Mouse (Mus musculus): ENCODE results near the gene Zfp821. TPM values are rescaled to one million over a fixed set of nuclear protein-coding genes. Genes with fewer than 3 reads are reported as not detected.
"Not testable (repeated sequence)": the region's sequence is repeated elsewhere in the genome, so short reads cannot be mapped to it uniquely, and the experiment has no call there.

Zfp821 gene
- total RNA-seq, 4 experiments from 2014 or later: 4.8 to 6.3 (median 5.5) TPM

- no peak for DNase-seq (ENCODE audit: low spot score in 2 of 2)
These were observed 7.2 kb downstream of the Zfp821 start for GRCm38 (mm10) chr8:109712521-109712920.

GRCm38 (mm10) chr8:109714961-109715360 is 9.6 kb downstream of the Zfp821 start:
- DNase-seq (ENCODE audit: low spot score in 2 of 2): no peak

GRCm38 (mm10) chr8:109725106-109725505 is 19.8 kb downstream of the Zfp821 start:
- no peak for DNase-seq (ENCODE audit: low spot score in 2 of 2)

GRCm38 (mm10) chr8:109731012-109731411 is 25.7 kb downstream of the Zfp821 start:
- DNase-seq (ENCODE audit: low spot score in 2 of 2): no peak

GRCm38 (mm10) chr8:109734018-109734417 is 28.7 kb downstream of the Zfp821 start:
- DNase-seq (ENCODE audit: low spot score in 2 of 2): no peak

- DNase-seq (ENCODE audit: low spot score in 2 of 2): no peak
These were observed 31.5 kb downstream of the Zfp821 start for GRCm38 (mm10) chr8:109736819-109737218.

- DNase-seq (ENCODE audit: low spot score in 2 of 2): peak; percentile 72 to 73
These were observed 32.1 kb downstream of the Zfp821 start, which contains the start of gene Atxn1l for GRCm38 (mm10) chr8:109737237-109738048. Atxn1l (minus strand) TSS chr8:109737739.

- no peak for DNase-seq (ENCODE audit: low spot score in 2 of 2)
These were observed 32.7 kb downstream of the Zfp821 start for GRCm38 (mm10) chr8:109738049-109738380.

GRCm38 (mm10) chr8:109747468-109748199 is 42.3 kb downstream of the Zfp821 start:
- no peak for DNase-seq (ENCODE audit: low spot score in 2 of 2)

- no peak for DNase-seq (ENCODE audit: low spot score in 2 of 2)
These were observed 44.9 kb downstream of the Zfp821 start for GRCm38 (mm10) chr8:109750274-109750673.

- DNase-seq (ENCODE audit: low spot score in 2 of 2): no peak
These were observed 45.4 kb downstream of the Zfp821 start for GRCm38 (mm10) chr8:109750699-109751098.

GRCm38 (mm10) chr8:109751731-109752485 is 46.6 kb downstream of the Zfp821 start:
- DNase-seq (ENCODE audit: low spot score in 2 of 2): no peak

- DNase-seq (ENCODE audit: low spot score in 2 of 2): no peak
These were observed 49.4 kb downstream of the Zfp821 start for GRCm38 (mm10) chr8:109754696-109755095.

- DNase-seq (ENCODE audit: low spot score in 2 of 2): not testable (repeated sequence)
These were observed 50.2 kb downstream of the Zfp821 start for GRCm38 (mm10) chr8:109755554-109755953.

- DNase-seq (ENCODE audit: low spot score in 2 of 2): no peak
These were observed 51.5 kb downstream of the Zfp821 start for GRCm38 (mm10) chr8:109756849-109757248.

- DNase-seq (ENCODE audit: low spot score in 2 of 2): no peak
These were observed 54.1 kb downstream of the Zfp821 start for GRCm38 (mm10) chr8:109759426-109759825.

GRCm38 (mm10) chr8:109760221-109760620 is 54.9 kb downstream of the Zfp821 start:
- DNase-seq (ENCODE audit: low spot score in 2 of 2): no peak

GRCm38 (mm10) chr8:109764031-109764430 is 58.7 kb downstream of the Zfp821 start:
- no peak for DNase-seq (ENCODE audit: low spot score in 2 of 2)

- no peak for DNase-seq (ENCODE audit: low spot score in 2 of 2)
These were observed 60.7 kb downstream of the Zfp821 start for GRCm38 (mm10) chr8:109766081-109766480.

- DNase-seq (ENCODE audit: low spot score in 2 of 2): no peak
These were observed 67.8 kb downstream of the Zfp821 start for GRCm38 (mm10) chr8:109773154-109773553.

All from gastrocnemius, adult 8-10 months (tissue).